Mouse (Mus musculus) olfactory bulb, adult 2 months (tissue): ENCODE results near the gene Gper1. TPM values are rescaled to one million over a fixed set of nuclear protein-coding genes. Genes with fewer than 3 reads are reported as not detected.

Experiments used
- H3K27ac ChIP-seq: fragments of 200-500 bp; 2 replicates; pipeline ENCODE4 v1.5.1; 2012; ENCODE audit warnings: low read depth, low read length; ENCODE audit not compliant: insufficient read depth
- H3K4me1 ChIP-seq: fragments of 200-500 bp; 2 replicates; pipeline ENCODE4 v1.6.1; 2012; ENCODE audit warnings: low read length; ENCODE audit not compliant: control insufficient read depth, insufficient read depth
- H3K4me3 ChIP-seq: fragments of 200-500 bp; 2 replicates; pipeline ENCODE4 v1.5.1; 2012; ENCODE audit warnings: mild to moderate bottlenecking, low read depth, low read length, moderate library complexity; ENCODE audit not compliant: insufficient read depth
- CTCF ChIP-seq: fragments of 200-500 bp; IDR thresholded peaks from 2 replicates; pipeline ENCODE4 v1.5.1; 2012; ENCODE audit warnings: low read depth, mild to moderate bottlenecking, low read length, moderate library complexity; ENCODE audit not compliant: insufficient read depth
- POLR2A ChIP-seq: fragments of 200-500 bp; IDR thresholded peaks from 2 replicates; pipeline ENCODE4 v1.6.1; 2012; ENCODE audit warnings: mild to moderate bottlenecking, low read depth, low read length, moderate library complexity; ENCODE audit not compliant: insufficient read depth
- WGBS: fragments of 180-500 bp; shearing (Covaris S2); methylation state at CpG from one replicate; pipeline ENCODE4 v1.1.7; 2018; 5-methylcytosine and 5-hydroxymethylcytosine counted together
- polyA plus RNA-seq: library from polyadenylated mRNA; stranded (reverse); fragments of >200 nt; gene quantifications from 2 replicates; pipeline ENCODE4 v1.2.4, GENCODE M21; 2012; ENCODE audit warnings: low replicate concordance; ENCODE audit not compliant: missing spikeins, insufficient read depth, insufficient read length

Gper1 gene
- polyA plus RNA-seq, 1 experiment = not detected

DNA sequence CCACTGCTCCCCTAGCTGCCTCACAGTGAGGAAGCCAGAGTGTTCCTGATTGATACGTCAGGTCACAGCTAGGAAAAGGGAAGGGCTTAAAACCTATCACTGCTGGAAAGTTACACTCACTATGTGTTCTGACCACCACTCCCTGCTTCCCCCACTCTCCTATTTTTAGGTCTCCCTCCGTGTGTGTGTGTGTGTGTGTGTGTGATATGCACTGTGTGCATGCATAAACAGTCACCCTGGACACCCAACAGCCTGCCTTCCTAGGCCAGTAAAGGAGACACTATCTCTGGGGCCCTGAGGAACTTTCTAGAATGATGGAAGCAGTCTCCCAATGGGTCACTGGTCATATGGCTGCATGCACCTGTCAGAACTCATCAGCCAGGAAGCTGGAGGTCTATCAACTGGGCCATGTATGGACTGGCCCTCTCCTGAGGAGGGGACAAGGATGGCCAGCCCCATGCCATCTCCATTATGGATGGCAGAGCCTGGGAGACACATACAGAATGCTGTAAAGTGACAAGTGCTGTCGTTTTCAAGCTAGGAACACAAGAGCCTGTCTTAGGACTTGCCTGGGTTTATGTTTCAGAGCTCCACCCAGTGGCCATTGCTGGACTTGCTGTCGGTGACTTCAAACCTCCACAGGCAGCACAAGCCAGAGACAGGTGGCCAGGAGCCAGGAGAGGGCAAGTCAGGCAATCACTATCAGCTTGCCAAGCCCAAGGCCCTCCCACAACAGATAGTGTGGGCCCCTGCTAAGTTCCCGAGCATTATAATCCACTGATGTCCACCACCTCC, 24.8 kb upstream of the Gper1 start:
- WGBS = 27% methylated on average over 5 of the region's 5 CpGs
- no peak overlapping the region for H3K27ac ChIP-seq

DNA sequence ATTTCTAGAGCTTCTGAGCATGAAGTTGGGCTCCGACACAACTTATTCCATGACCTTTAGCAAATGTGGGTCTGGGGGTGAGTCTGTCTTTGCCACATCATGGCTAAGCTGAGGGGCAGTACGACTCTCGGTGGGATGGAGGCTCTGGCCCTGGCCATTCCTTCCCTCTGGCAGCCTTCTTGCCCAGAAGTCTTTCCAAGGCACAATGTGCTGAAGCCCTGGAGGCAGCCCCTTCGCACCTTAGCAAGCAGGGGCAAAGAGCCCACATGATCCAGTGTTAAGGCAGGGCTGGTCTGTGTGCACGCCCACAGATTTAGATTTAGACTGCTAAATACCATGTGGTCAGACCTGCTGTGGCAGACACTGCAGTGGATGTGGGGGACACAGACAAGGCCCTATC, 24.2 kb upstream of the Gper1 start:
- Histone ChIP-seq H3K4me3 (no peak overlapping the region), H3K27ac (no peak overlapping the region), H3K4me1 (peaks cover 13% of the 10 kb centered on the region)
- TF ChIP-seq POLR2A (no peak), CTCF (no peak)
- WGBS = 58% methylated on average over 5 of the region's 5 CpGs

More for the DNA sequence above, 24.8 kb upstream of the Gper1 start:
- TF ChIP-seq POLR2A (no peak), CTCF (peak; percentile 73)
- Histone ChIP-seq H3K4me1 (peaks cover 13% of the 10 kb centered on the region), H3K4me3 (no peak overlapping the region)

DNA sequence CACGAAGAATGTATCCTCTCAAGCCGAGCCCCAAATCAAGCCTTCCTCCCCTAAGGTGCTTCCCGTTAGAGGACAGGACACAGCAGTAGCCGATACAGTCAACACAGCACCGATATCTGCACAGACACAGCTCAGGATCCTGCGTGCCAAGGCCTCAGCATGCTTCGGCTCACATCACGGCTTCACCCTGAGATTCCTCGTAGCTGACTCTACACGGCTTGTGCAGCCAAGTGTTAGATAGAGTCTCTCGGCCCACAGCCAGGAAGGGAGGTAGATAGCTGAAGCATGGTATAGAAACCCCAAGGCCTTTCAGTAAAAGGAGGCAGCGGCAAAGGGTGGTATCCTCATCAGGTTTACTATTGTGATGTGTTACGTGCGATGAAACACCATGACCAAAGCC, 23.0 kb upstream of the Gper1 start:
- WGBS = 90% methylated on average over 14 of the region's 14 CpGs
- H3K4me3 ChIP-seq = no peak overlapping the region
- TF ChIP-seq CTCF (no peak), POLR2A (no peak)
- H3K27ac ChIP-seq = no peak overlapping the region
- peaks cover 13% of the 10 kb centered on the region for H3K4me1 ChIP-seq

DNA sequence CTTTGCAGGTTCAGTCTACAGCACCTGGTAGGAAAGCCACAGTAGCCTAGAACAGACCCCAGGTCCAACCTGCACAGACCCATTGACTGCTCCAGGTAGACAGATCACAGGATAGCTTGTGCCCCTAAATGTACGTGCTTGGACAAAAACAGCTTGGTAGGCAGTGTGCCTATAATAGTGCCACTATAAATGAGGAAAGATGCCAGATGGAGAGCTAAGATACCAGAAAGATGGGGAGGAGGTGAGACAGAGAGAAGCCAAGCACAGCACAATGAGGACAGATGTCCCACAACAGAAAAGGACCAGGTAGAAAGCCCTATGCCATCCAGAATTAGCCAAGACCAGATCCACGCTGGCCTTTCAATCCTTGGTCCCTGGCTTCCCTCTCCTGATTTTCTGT, 20.8 kb upstream of the Gper1 start:
- WGBS = 98% methylated on average over 2 of the region's 2 CpGs
- Histone ChIP-seq H3K4me3 (no peak overlapping the region), H3K27ac (no peak overlapping the region), H3K4me1 (peaks cover 13% of the 10 kb centered on the region)
- TF ChIP-seq POLR2A = no peak
- no peak for TF ChIP-seq CTCF

DNA sequence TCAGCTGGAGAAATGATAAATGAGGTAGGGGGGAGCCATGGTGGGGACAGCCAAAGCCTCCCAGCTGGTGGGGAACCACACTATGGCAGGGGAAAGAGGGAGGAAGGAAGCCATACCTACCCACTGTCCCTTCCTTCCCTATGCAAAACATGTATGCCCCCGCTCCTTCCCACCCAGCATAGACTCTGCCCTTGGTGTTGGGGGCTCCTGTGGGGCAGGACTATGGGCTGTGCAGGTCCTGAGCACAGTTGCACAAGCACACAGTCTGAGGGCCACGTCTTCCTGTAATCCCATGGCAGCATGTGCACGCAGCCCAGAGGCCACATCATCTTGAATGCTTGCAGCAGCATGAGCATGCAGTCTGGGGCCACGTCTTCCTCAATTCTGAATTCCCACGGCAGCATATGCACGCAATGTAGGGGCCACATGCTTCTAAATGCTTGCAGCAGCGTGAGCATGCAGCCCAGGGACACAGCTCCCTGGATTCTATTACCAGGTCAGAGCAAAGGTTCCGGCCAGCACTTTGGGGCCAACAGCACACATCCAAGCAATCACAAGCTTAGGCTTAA, 19.2 kb upstream of the Gper1 start:
- TF ChIP-seq CTCF (no peak), POLR2A (no peak)
- Histone ChIP-seq H3K4me3 (no peak overlapping the region), H3K4me1 (peaks cover 5% of the 10 kb centered on the region), H3K27ac (no peak overlapping the region)
- 95% methylated on average over 8 of the region's 8 CpGs for WGBS

DNA sequence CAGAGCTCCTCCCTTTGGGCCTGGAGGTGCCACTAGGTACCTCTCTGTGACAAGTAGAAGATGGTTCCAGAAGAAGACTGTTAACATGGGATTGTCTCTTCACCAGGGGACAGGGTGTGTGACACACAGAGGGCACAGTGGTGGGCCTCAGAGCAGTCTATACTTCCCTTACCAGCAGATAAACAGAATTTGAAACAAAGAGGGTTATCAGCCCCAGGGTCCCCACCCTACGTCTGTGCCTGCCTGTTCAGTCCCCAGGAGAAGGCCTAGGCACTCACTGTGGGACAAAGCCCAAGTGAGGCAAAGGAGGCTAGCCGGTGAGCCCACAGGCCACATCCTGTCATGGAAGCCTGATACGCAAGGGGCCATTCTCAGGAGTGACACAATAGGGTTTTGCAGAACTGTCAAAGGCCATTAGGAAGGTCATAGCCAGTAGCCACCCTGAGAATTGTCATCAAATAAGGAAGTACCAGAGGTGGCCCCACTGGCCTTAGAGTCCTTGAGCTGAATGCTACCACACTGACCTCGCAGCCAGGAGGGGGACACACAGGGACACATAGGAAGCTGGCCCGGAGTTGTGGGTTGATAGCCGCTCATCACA, 18.1 kb upstream of the Gper1 start, which contains the start of gene C130050O18Rik:
TSS of gene C130050O18Rik (plus strand) at position 480 of the 601 bp plus-strand sequence.
- 93% methylated on average over 6 of the region's 6 CpGs for WGBS
- TF ChIP-seq POLR2A (no peak), CTCF (no peak)
- Histone ChIP-seq H3K4me3 (no peak within 1 kb of the TSS), H3K4me1 (peaks cover under 1% of the 10 kb centered on the region), H3K27ac (no peak within 1 kb of the TSS)

DNA sequence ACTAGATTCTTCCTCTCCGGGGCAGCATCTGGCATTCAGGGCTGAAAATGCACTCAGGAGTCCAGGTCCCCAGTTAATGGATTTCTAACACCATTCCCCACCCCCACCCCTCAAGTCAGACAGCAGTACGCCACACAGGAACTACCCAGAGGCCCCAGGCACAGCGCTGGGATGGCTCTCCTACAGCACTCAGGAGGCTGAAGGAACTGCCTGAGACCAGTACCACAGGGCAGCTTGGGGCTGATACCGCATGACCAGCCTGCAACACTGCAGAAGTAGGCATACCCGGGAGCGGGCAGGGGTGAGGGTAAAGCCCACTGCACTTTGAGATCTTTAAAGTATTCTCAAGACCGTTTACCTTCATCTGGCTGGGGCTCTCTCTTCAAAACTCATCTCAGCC, 17.5 kb upstream of the Gper1 start:
- Histone ChIP-seq H3K27ac (no peak overlapping the region), H3K4me3 (no peak overlapping the region), H3K4me1 (no peaks in the 10 kb centered on the region; the same call in 1 of the 2 replicates)
- WGBS = 93% methylated on average over 7 of the region's 7 CpGs
- no peak for TF ChIP-seq CTCF
- no peak for TF ChIP-seq POLR2A

DNA sequence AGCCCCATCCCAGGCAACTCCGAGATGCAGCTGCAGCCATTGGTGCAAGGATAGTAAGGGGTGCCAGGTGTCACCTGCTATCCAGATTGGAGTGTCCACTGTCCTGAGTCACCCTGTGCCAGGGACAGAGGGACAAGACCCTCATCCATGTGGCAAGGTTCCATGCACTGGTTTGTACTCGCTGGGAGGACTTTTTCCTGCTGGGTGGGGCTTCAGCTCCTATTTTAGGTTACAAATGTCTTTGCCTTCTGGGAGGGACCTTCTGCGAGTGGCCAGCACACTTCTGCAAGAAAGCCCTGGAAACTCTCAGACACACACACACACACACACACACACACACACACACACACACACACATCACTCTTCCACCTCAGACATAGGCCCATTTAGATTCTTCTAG, 17.0 kb upstream of the Gper1 start:
- no peak for TF ChIP-seq CTCF
- no peak for TF ChIP-seq POLR2A
- Histone ChIP-seq H3K27ac (no peak overlapping the region), H3K4me3 (no peak overlapping the region), H3K4me1 (no peaks in the 10 kb centered on the region; the same call in 1 of the 2 replicates)
- WGBS = 85% methylated on average over 3 of the region's 3 CpGs

DNA sequence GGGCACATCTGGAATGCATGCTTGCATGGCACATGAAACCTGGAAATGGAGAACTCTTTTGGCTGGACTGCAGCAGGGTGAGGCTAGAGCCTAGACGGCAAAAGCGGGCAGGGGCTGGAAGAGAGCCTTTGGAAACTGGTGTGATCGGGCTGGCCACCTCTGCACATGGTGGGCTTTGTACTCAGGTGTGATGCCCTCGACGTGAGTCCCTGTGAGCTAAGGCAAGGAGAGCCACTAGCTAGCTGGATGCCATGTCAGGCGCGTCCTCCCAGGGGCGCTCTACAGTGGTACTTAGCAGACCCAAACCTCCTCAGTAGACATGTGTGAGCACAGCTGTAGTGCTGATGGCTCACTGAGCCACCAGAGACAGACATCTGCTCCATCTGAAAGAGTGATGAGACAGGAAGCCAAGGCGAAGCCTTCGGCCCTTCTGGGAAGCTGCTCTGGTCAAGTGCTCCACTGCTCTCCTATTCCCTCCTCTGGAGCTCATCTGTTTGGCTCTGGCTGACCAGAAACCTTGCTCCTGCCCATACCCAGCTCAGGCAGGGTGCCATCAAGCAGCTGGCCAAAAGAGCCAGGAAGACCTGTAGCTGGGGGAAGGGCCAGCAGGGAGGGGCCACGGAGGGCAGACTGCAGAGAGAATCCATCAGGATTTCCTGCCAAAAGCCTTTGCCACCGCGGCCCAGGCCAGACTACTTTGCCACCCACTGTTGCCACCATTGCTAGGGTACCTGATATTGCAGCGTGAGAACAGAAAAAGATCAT, 15.6 kb upstream of the Gper1 start:
- 83% methylated on average over 14 of the region's 14 CpGs for WGBS
- TF ChIP-seq CTCF = no peak
- no peak for TF ChIP-seq POLR2A
- Histone ChIP-seq H3K4me1 (no peaks in the 10 kb centered on the region; the same call in 1 of the 2 replicates), H3K4me3 (no peak overlapping the region), H3K27ac (no peak overlapping the region)
